Mouse (Mus musculus) A20 (cell line): ENCODE results near the gene Cox19.

Source experiments
- DNase-seq: peaks from one replicate; pipeline ENCODE4 v3.0.0-alpha.2; 2011; ENCODE audit warnings: low read depth, low spot score

Cox19 gene

GRCm38 (mm10) chr5:139294089-139294488, 57.1 kb downstream of the Cox19 start:
- DNase-seq, result no peak

GRCm38 (mm10) chr5:139291811-139292560, 59.2 kb downstream of the Cox19 start:
- DNase-seq, result no peak

DNA sequence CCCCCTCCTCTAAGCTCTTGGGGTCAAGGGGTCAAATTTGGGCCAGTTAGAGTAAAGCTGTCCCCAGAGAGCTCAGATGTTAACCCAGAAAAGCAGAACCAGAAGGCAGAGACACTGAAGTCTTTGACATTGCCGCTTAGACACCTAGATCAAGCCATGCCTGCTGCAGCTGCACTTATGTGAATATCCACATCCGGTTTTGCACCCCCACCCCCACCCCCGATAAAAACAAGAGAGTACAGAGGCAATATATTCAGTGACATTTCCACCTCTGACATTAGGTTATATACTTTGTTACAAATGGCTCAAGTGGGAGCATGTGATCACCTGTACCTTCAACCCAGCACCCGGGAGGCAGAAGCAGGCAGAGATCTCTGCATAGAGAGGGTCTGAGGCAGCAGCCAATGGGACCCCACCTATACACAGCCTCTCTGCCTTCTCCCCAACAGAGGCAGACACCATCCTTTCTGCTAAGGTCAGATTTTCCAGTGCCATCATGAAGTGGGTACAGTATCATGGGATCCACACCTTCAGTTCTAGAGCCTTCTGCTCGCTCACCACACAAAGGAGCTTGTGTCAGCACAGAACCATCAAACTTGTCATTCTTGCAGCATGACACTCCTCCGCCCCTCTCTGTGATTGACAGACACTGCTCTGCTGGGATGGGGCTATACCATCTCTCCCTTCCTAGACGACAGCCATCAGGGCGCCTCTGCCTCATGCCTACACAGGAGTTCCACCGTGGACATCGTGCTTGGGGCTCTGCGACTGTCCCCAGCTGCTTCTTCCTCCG, 60.6 kb downstream of the Cox19 start:
- peak; percentile 30 for DNase-seq

GRCm38 (mm10) chr5:139288591-139288990, 62.6 kb downstream of the Cox19 start:
- DNase-seq, result no peak

GRCm38 (mm10) chr5:139287787-139288186, 63.4 kb downstream of the Cox19 start:
- DNase-seq, result no peak

DNA sequence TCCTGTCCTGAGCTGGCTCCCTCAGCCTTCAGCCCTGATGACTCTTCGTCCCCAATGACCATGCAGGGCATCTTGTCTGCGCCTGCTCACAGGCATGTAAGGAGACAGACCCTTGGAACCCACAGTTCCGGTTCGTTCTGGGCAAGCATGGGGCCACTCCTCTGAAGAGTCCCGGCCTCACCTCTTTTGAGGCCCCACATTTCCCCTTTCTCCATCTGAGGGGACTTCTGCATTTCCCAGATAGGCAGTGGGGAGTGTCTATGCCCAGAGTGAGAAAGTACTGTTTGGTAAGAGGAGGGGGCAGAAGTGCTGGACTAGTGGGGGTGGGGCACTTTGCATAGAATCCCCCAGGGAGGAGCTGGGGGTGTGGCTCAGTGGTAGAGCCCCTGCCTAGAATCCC, 64.1 kb downstream of the Cox19 start:
- DNase-seq, result no peak
